Mouse (Mus musculus): Measurements from ENCODE around the gene Cenpf. TPM values are rescaled to one million over a fixed set of nuclear protein-coding genes. Genes with fewer than 3 reads are reported as not detected.

Cenpf gene
- polyA plus RNA-seq (2014; fragmentation: Nextera tagmentation; extraction: Ambion mirVana): 95.3 and 106 TPM in 2 replicates

GRCm38 (mm10) chr1:189687654-189688387 is at the start of gene Cenpf:
TSS of gene Cenpf (minus strand) at chr1:189688086.
- H3K36me3 ChIP-seq (replicated peaks; ENCODE audit: control insufficient read depth, insufficient read depth, low read depth, low read length): no peaks in the 10 kb centered on the region; the same call in 1 of the 2 replicates
- WGBS: 1% methylated on average over 52 of the region's 55 CpGs
- H3K4me3 ChIP-seq (ENCODE audit: low read depth, low read length): peak within 1 kb of the TSS; percentile 88
- DNase-seq (ENCODE audit: low spot score) (peak; percentile 99), ATAC-seq (replicated peaks; ENCODE audit: insufficient number of reproducible peaks, low FRiP score, low TSS enrichment, low read depth) (peak; percentile 100)
- no peaks in the 10 kb centered on the region for H3K9me3 ChIP-seq (replicated peaks; ENCODE audit: control insufficient read depth, low read length)
- peak within 1 kb of the TSS; percentile 79 for H3K27ac ChIP-seq (replicated peaks; ENCODE audit: low read depth, low read length)
- peaks cover 2% of the 10 kb centered on the region; the same call in 1 of the 2 replicates for H3K4me1 ChIP-seq (ENCODE audit: control insufficient read depth, insufficient read depth, low read length)
- H3K27me3 ChIP-seq (ENCODE audit: control insufficient read depth, insufficient read depth, low read length): no peaks in the 10 kb centered on the region
- peak within 1 kb of the TSS; percentile 77 for H3K9ac ChIP-seq (replicated peaks; ENCODE audit: low read length)
- peak within 1 kb of the TSS; percentile 91 for H3K4me2 ChIP-seq (ENCODE audit: low read depth, low read length)

- WGBS: 67% methylated on average over 8 of the region's 8 CpGs
- no peak overlapping the region for H3K4me3 ChIP-seq (ENCODE audit: low read depth, low read length)
- DNase-seq (ENCODE audit: low spot score): no peak
- H3K4me2 ChIP-seq (ENCODE audit: low read depth, low read length): no peak overlapping the region
- no peaks in the 10 kb centered on the region; the same call in 1 of the 2 replicates for H3K4me1 ChIP-seq (ENCODE audit: control insufficient read depth, insufficient read depth, low read length)
- no peaks in the 10 kb centered on the region for H3K36me3 ChIP-seq (replicated peaks; ENCODE audit: control insufficient read depth, insufficient read depth, low read depth, low read length)
- H3K9ac ChIP-seq (replicated peaks; ENCODE audit: low read length): no peak overlapping the region
- no peak overlapping the region for H3K27ac ChIP-seq (replicated peaks; ENCODE audit: low read depth, low read length)
- no peaks in the 10 kb centered on the region for H3K9me3 ChIP-seq (replicated peaks; ENCODE audit: control insufficient read depth, low read length)
- H3K27me3 ChIP-seq (ENCODE audit: control insufficient read depth, insufficient read depth, low read length): no peaks in the 10 kb centered on the region
- no peak for ATAC-seq (replicated peaks; ENCODE audit: insufficient number of reproducible peaks, low FRiP score, low TSS enrichment, low read depth)
These were observed 44.3 kb upstream of the Cenpf start for GRCm38 (mm10) chr1:189732156-189732555.

GRCm38 (mm10) chr1:189731697-189732096 is 43.8 kb upstream of the Cenpf start:
- Histone ChIP-seq H3K4me3 (ENCODE audit: low read depth, low read length) (no peak overlapping the region), H3K27me3 (ENCODE audit: control insufficient read depth, insufficient read depth, low read length) (no peaks in the 10 kb centered on the region), H3K36me3 (replicated peaks; ENCODE audit: control insufficient read depth, insufficient read depth, low read depth, low read length) (no peaks in the 10 kb centered on the region), H3K9me3 (replicated peaks; ENCODE audit: control insufficient read depth, low read length) (no peaks in the 10 kb centered on the region), H3K4me1 (ENCODE audit: control insufficient read depth, insufficient read depth, low read length) (no peaks in the 10 kb centered on the region; the same call in 1 of the 2 replicates), H3K27ac (replicated peaks; ENCODE audit: low read depth, low read length) (no peak overlapping the region), H3K9ac (replicated peaks; ENCODE audit: low read length) (no peak overlapping the region), H3K4me2 (ENCODE audit: low read depth, low read length) (no peak overlapping the region)
- ATAC-seq (replicated peaks; ENCODE audit: insufficient number of reproducible peaks, low FRiP score, low TSS enrichment, low read depth) (no peak), DNase-seq (ENCODE audit: low spot score) (no peak)
- WGBS: 56% methylated on average over 10 of the region's 10 CpGs

GRCm38 (mm10) chr1:189729141-189729815 is 41.4 kb upstream of the Cenpf start:
- Histone ChIP-seq H3K9me3 (replicated peaks; ENCODE audit: control insufficient read depth, low read length) (no peaks in the 10 kb centered on the region), H3K27ac (replicated peaks; ENCODE audit: low read depth, low read length) (no peak overlapping the region), H3K4me2 (ENCODE audit: low read depth, low read length) (peak overlapping the region; percentile 79), H3K27me3 (ENCODE audit: control insufficient read depth, insufficient read depth, low read length) (no peaks in the 10 kb centered on the region), H3K36me3 (replicated peaks; ENCODE audit: control insufficient read depth, insufficient read depth, low read depth, low read length) (no peaks in the 10 kb centered on the region), H3K9ac (replicated peaks; ENCODE audit: low read length) (peak overlapping the region; percentile 80), H3K4me1 (ENCODE audit: control insufficient read depth, insufficient read depth, low read length) (no peaks in the 10 kb centered on the region; the same call in 1 of the 2 replicates), H3K4me3 (ENCODE audit: low read depth, low read length) (peak overlapping the region; percentile 75)
- 7% methylated on average over 17 of the region's 17 CpGs for WGBS
- DNase-seq (ENCODE audit: low spot score) (no peak), ATAC-seq (replicated peaks; ENCODE audit: insufficient number of reproducible peaks, low FRiP score, low TSS enrichment, low read depth) (no peak)

GRCm38 (mm10) chr1:189728784-189729115 is 40.9 kb upstream of the Cenpf start:
- Histone ChIP-seq H3K27ac (replicated peaks; ENCODE audit: low read depth, low read length) (peak overlapping the region; percentile 82; the same call in 1 of the 2 replicates), H3K27me3 (ENCODE audit: control insufficient read depth, insufficient read depth, low read length) (no peaks in the 10 kb centered on the region), H3K4me3 (ENCODE audit: low read depth, low read length) (peak overlapping the region; percentile 75), H3K4me1 (ENCODE audit: control insufficient read depth, insufficient read depth, low read length) (no peaks in the 10 kb centered on the region; the same call in 1 of the 2 replicates), H3K9ac (replicated peaks; ENCODE audit: low read length) (peak overlapping the region; percentile 80), H3K4me2 (ENCODE audit: low read depth, low read length) (peak overlapping the region; percentile 79), H3K9me3 (replicated peaks; ENCODE audit: control insufficient read depth, low read length) (no peaks in the 10 kb centered on the region), H3K36me3 (replicated peaks; ENCODE audit: control insufficient read depth, insufficient read depth, low read depth, low read length) (no peaks in the 10 kb centered on the region)
- ATAC-seq (replicated peaks; ENCODE audit: insufficient number of reproducible peaks, low FRiP score, low TSS enrichment, low read depth): 0 out of 2 replicates have a peak, but pooled peaks have one; percentile 1
- no peak for DNase-seq (ENCODE audit: low spot score)
- under 1% methylated on average over 15 of the region's 15 CpGs for WGBS

GRCm38 (mm10) chr1:189727884-189728783 is 40.2 kb upstream of the Cenpf start, which contains the start of gene Ptpn14:
TSS of gene Ptpn14 (plus strand) at chr1:189728268.
- peak within 1 kb of the TSS; percentile 75 for H3K4me3 ChIP-seq (ENCODE audit: low read depth, low read length)
- no peaks in the 10 kb centered on the region for H3K27me3 ChIP-seq (ENCODE audit: control insufficient read depth, insufficient read depth, low read length)
- peak within 1 kb of the TSS; percentile 79 for H3K4me2 ChIP-seq (ENCODE audit: low read depth, low read length)
- peak within 1 kb of the TSS; percentile 80 for H3K9ac ChIP-seq (replicated peaks; ENCODE audit: low read length)
- no peaks in the 10 kb centered on the region; the same call in 1 of the 2 replicates for H3K4me1 ChIP-seq (ENCODE audit: control insufficient read depth, insufficient read depth, low read length)
- H3K9me3 ChIP-seq (replicated peaks; ENCODE audit: control insufficient read depth, low read length): no peaks in the 10 kb centered on the region
- H3K27ac ChIP-seq (replicated peaks; ENCODE audit: low read depth, low read length): peak within 1 kb of the TSS; percentile 82
- H3K36me3 ChIP-seq (replicated peaks; ENCODE audit: control insufficient read depth, insufficient read depth, low read depth, low read length): no peaks in the 10 kb centered on the region
- WGBS: under 1% methylated on average over 79 of the region's 98 CpGs
- DNase-seq (ENCODE audit: low spot score): peak; percentile 93
- peak; percentile 88 for ATAC-seq (replicated peaks; ENCODE audit: insufficient number of reproducible peaks, low FRiP score, low TSS enrichment, low read depth)

GRCm38 (mm10) chr1:189727346-189727883 is 39.5 kb upstream of the Cenpf start:
- Histone ChIP-seq H3K9me3 (replicated peaks; ENCODE audit: control insufficient read depth, low read length) (no peaks in the 10 kb centered on the region), H3K4me2 (ENCODE audit: low read depth, low read length) (peak overlapping the region; percentile 79), H3K4me3 (ENCODE audit: low read depth, low read length) (peak overlapping the region; percentile 75), H3K27me3 (ENCODE audit: control insufficient read depth, insufficient read depth, low read length) (no peaks in the 10 kb centered on the region), H3K4me1 (ENCODE audit: control insufficient read depth, insufficient read depth, low read length) (no peaks in the 10 kb centered on the region; the same call in 1 of the 2 replicates), H3K9ac (replicated peaks; ENCODE audit: low read length) (peak overlapping the region; percentile 80), H3K36me3 (replicated peaks; ENCODE audit: control insufficient read depth, insufficient read depth, low read depth, low read length) (no peaks in the 10 kb centered on the region), H3K27ac (replicated peaks; ENCODE audit: low read depth, low read length) (peak overlapping the region; percentile 82)
- DNase-seq (ENCODE audit: low spot score) (peak; percentile 76), ATAC-seq (replicated peaks; ENCODE audit: insufficient number of reproducible peaks, low FRiP score, low TSS enrichment, low read depth) (peak; percentile 26)
- 0% methylated on average over 22 of the region's 22 CpGs for WGBS
